Mouse (Mus musculus) neural tube, embryonic 12.5 days (tissue): ENCODE measurements around the gene Rbm34. TPM values are rescaled to one million over a fixed set of nuclear protein-coding genes. Genes with fewer than 3 reads are reported as not detected.
A peak's percentile ranks its signal among the peaks of the same experiment; 100 is the strongest.
"Not testable (repeated sequence)": the region's sequence is repeated elsewhere in the genome, so short reads cannot be mapped to it uniquely, and the experiment has no call there.

Experiments
- ATAC-seq: fragments of 200-750 bp; cut with Nextera tagmentation; 2 replicates; pipeline ENCODE4 v1.8.0; 2017; ENCODE audit warnings: low read depth, mild to moderate bottlenecking, moderate TSS enrichment, moderate library complexity; ENCODE audit not compliant: low FRiP score
- H3K27ac ChIP-seq: fragments of 300-500 bp; sonication (generic); 2 replicates; pipeline ENCODE4 v1.5.1; 2016
- H3K27me3 ChIP-seq: fragments of 300-500 bp; sonication (generic); replicated peaks from 2 replicates; pipeline ENCODE4 v1.6.1; 2016; ENCODE audit warnings: mild to moderate bottlenecking
- H3K36me3 ChIP-seq: fragments of 300-500 bp; sonication (generic); 2 replicates; pipeline ENCODE4 v1.6.1; 2016; ENCODE audit warnings: mild to moderate bottlenecking
- H3K4me1 ChIP-seq: fragments of 300-500 bp; sonication (generic); 2 replicates; pipeline ENCODE4 v1.6.1; 2016
- H3K4me2 ChIP-seq: fragments of 300-500 bp; sonication (generic); replicated peaks from 2 replicates; pipeline ENCODE4 v1.6.1; 2016; ENCODE audit warnings: mild to moderate bottlenecking
- H3K4me3 ChIP-seq: fragments of 300-500 bp; sonication (generic); 2 replicates; pipeline ENCODE4 v1.5.1; 2016
- H3K9ac ChIP-seq: fragments of 300-500 bp; sonication (generic); 2 replicates; pipeline ENCODE4 v1.6.1; 2016; ENCODE audit warnings: mild to moderate bottlenecking
- H3K9me3 ChIP-seq: fragments of 300-500 bp; sonication (generic); 2 replicates; pipeline ENCODE4 v1.6.1; 2016; ENCODE audit warnings: mild to moderate bottlenecking
- WGBS: fragments of 180-500 bp; shearing (Covaris S2); methylation state at CpG from one replicate; pipeline ENCODE4 v1.1.7; 2016; 5-methylcytosine and 5-hydroxymethylcytosine counted together
- polyA plus RNA-seq: library from polyadenylated mRNA; unstranded; fragments of >200 nt; fragmentation: Nextera tagmentation; extraction: Ambion mirVana; gene quantifications from 2 replicates; pipeline ENCODE4 v1.2.1, GENCODE M21; 2016

Rbm34 gene
- polyA plus RNA-seq, 1 experiment from 2014 or later = 33.5 TPM

DNA sequence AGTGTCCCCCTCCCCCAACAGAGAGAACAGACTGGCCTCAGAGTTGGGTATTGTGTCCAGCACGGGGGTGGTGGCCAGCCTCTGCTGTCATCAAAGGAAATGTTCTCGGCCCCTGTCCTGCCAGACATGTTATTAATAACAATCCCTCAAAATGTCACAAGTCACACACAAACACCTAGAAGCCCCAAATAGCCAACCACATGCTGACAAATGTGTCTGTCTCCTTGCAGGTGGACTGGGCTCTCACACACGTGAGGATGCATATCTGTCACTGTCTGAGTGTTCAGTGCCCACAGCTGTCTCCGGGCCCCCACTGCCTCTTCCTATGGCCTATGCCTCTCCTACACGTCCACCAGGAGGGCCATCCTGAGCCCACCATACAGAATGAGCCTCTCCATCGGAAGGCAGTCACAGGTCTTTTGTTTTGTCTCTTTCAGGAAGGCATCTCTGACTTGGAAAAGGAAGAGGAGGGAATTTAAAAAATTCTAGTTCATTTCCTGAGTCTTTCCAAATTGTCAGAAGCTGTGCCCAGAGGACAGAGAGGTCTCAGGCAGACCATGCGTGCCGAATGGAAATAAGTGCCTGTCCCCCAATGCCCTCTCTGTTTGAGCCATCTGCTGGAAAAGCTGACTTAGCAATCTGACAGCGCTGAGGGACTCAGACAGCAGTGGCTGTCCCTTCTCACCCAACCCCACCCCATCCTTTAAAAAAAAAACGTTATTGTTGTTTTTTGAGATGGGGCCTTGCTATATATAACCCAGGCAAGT is 56.1 kb downstream of the Rbm34 start:
- no peak overlapping the region for H3K9ac ChIP-seq
- no peak overlapping the region for H3K27ac ChIP-seq
- no peak overlapping the region for H3K4me2 ChIP-seq
- no peaks in the 10 kb centered on the region for H3K9me3 ChIP-seq
- ATAC-seq = no peak
- no peaks in the 10 kb centered on the region for H3K27me3 ChIP-seq
- no peaks in the 10 kb centered on the region for H3K36me3 ChIP-seq
- H3K4me1 ChIP-seq = peaks cover 14% of the 10 kb centered on the region
- WGBS = 35% methylated on average over 10 of the region's 10 CpGs
- H3K4me3 ChIP-seq = no peak overlapping the region

DNA sequence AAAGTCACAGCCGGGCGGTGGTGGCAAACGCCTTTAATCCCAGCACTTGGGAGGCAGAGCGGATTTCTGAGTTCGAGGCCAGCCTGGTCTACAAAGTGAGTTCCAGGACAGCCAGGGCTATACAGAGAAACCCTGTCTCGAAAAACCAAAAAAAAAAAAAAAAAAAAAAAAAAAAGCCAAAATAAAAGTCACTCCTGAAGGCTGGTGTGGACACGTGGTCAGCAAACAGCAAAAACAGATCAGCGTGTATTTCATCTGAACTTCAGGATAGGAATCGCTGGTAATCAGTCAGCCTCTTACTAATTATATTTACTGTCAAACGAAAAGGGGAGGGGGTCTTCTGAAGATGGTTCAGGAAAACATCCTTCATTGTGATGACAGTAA is 56.8 kb downstream of the Rbm34 start:
- not testable (repeated sequence) for ATAC-seq, H3K27ac ChIP-seq, H3K4me2 ChIP-seq, H3K9me3 ChIP-seq, H3K27me3 ChIP-seq, H3K9ac ChIP-seq, H3K36me3 ChIP-seq, H3K4me3 ChIP-seq
- peaks cover 15% of the 10 kb centered on the region for H3K4me1 ChIP-seq
- WGBS = 73% methylated on average over 10 of the region's 10 CpGs

DNA sequence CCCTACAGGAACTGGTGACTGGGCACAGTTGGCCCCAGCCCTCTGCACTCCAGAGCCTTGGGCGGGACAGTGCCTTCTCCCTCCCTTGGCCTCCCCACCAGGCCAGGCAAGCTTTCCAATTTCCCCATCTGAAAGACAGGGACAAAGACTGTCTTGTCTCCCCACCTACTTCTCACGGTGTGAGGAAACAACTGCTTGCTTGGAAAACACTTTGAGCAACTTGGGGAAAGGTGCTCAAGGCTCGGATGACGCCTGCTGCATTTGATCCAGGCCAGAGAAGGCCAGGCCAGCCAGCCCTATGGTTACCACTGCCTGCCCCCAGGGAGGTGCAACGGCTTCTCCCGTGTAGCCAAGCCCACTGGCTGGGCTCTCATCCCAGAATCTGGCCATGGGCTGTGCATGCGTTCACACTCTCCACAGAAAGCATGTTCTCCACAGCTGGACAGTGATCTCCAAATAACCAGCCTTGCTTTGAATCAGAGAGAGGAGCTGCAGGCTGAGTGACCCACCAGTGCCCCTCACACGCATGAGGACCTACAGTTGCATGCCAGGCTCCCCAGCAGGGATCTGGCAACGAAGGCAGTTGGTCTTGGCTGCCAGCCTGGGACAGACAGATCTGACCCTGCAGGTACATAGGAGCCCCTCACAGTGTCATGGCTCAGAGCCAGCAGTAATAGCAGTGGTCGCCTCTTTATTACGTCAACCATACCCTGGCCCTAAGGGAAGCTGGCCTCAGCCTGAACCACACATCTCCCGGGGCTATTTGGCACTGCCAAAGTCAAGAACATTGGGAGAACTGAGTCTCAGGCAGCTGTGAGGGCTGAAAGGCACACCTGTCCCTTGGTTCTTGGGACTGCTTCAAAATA is 57.4 kb downstream of the Rbm34 start:
- no peak overlapping the region for H3K4me2 ChIP-seq
- H3K36me3 ChIP-seq = no peaks in the 10 kb centered on the region
- no peak overlapping the region for H3K27ac ChIP-seq
- WGBS = 55% methylated on average over 12 of the region's 12 CpGs
- no peak overlapping the region for H3K4me3 ChIP-seq
- H3K27me3 ChIP-seq = no peaks in the 10 kb centered on the region
- no peak overlapping the region for H3K9ac ChIP-seq
- no peaks in the 10 kb centered on the region for H3K9me3 ChIP-seq
- ATAC-seq = 0 out of 2 replicates have a peak, but pooled peaks have one; percentile 42
- peaks cover 20% of the 10 kb centered on the region for H3K4me1 ChIP-seq

GRCm38 (mm10) chr8:126909371-126909802 is 61.5 kb downstream of the Rbm34 start:
- WGBS = 70% methylated on average over 10 of the region's 10 CpGs
- no peak overlapping the region for H3K4me3 ChIP-seq

DNA sequence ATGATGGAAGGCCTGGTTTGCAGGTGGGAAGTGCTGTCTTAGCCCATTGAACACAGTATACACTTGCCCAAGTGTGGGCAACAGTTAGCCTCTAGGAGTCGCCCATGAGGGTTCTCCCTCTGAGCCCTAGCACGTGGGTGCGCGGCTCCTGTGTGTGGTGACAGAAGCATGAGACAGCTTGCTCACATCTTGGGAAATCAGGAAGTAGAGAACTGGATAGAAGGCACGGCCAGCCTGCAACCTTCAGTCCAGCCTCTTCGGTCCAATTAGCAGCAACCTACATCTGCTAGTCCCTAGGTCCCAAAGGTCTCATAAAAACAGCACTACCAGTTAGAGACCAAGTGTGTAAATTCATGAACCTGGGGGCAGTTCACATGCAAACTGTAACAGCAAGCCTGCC is 62.1 kb downstream of the Rbm34 start:
- WGBS = 79% methylated on average over 6 of the region's 6 CpGs

More at GRCm38 (mm10) chr8:126909371-126909802, 61.5 kb downstream of the Rbm34 start:
- Histone ChIP-seq H3K36me3 (no peaks in the 10 kb centered on the region), H3K27me3 (no peaks in the 10 kb centered on the region), H3K4me2 (no peak overlapping the region), H3K27ac (no peak overlapping the region), H3K4me1 (peaks cover 14% of the 10 kb centered on the region), H3K9me3 (no peaks in the 10 kb centered on the region), H3K9ac (no peak overlapping the region)
- ATAC-seq = no peak

GRCm38 (mm10) chr8:126907968-126908367 is 62.9 kb downstream of the Rbm34 start:
- no peak for ATAC-seq
- Histone ChIP-seq H3K4me1 (0 out of 2 replicates have a peak, but pooled peaks cover 6% of the 10 kb centered on the region), H3K4me3 (no peak overlapping the region), H3K36me3 (no peaks in the 10 kb centered on the region), H3K27me3 (peaks cover 4% of the 10 kb centered on the region; the same call in 1 of the 2 replicates), H3K27ac (no peak overlapping the region), H3K9me3 (no peaks in the 10 kb centered on the region), H3K4me2 (no peak overlapping the region), H3K9ac (no peak overlapping the region)
- WGBS = 81% methylated on average over 9 of the region's 9 CpGs

More for the DNA sequence above, 62.1 kb downstream of the Rbm34 start:
- H3K9ac ChIP-seq = no peak overlapping the region
- H3K9me3 ChIP-seq = no peaks in the 10 kb centered on the region
- H3K4me3 ChIP-seq = no peak overlapping the region
- no peak overlapping the region for H3K4me2 ChIP-seq
- no peaks in the 10 kb centered on the region for H3K36me3 ChIP-seq
- peaks cover 4% of the 10 kb centered on the region; the same call in 1 of the 2 replicates for H3K27me3 ChIP-seq
- no peak for ATAC-seq
- H3K27ac ChIP-seq = no peak overlapping the region
- H3K4me1 ChIP-seq = peaks cover 12% of the 10 kb centered on the region

GRCm38 (mm10) chr8:126907374-126907773 is 63.5 kb downstream of the Rbm34 start:
- Histone ChIP-seq H3K9me3 (no peaks in the 10 kb centered on the region), H3K4me2 (no peak overlapping the region), H3K36me3 (no peaks in the 10 kb centered on the region), H3K4me3 (no peak overlapping the region), H3K9ac (no peak overlapping the region), H3K4me1 (0 out of 2 replicates have a peak, but pooled peaks cover 6% of the 10 kb centered on the region), H3K27me3 (peaks cover 4% of the 10 kb centered on the region; the same call in 1 of the 2 replicates), H3K27ac (no peak overlapping the region)
- WGBS = 79% methylated on average over 3 of the region's 3 CpGs
- ATAC-seq = no peak

GRCm38 (mm10) chr8:126905387-126905786 is 65.5 kb downstream of the Rbm34 start:
- H3K4me3 ChIP-seq = no peak overlapping the region
- no peak overlapping the region for H3K9ac ChIP-seq
- no peak overlapping the region for H3K4me2 ChIP-seq
- H3K9me3 ChIP-seq = no peaks in the 10 kb centered on the region
- H3K4me1 ChIP-seq = 0 out of 2 replicates have a peak, but pooled peaks cover 6% of the 10 kb centered on the region
- WGBS = 94% methylated on average over 3 of the region's 3 CpGs
- no peaks in the 10 kb centered on the region for H3K36me3 ChIP-seq
- H3K27ac ChIP-seq = no peak overlapping the region
- ATAC-seq = no peak
- H3K27me3 ChIP-seq = peaks cover 4% of the 10 kb centered on the region; the same call in 1 of the 2 replicates

- Histone ChIP-seq H3K27me3 (peaks cover 4% of the 10 kb centered on the region; the same call in 1 of the 2 replicates), H3K4me3 (no peak overlapping the region), H3K4me2 (no peak overlapping the region), H3K4me1 (0 out of 2 replicates have a peak, but pooled peaks cover 3% of the 10 kb centered on the region), H3K27ac (no peak overlapping the region), H3K9me3 (no peaks in the 10 kb centered on the region), H3K9ac (no peak overlapping the region), H3K36me3 (no peaks in the 10 kb centered on the region)
- no peak for ATAC-seq
- 91% methylated on average over 9 of the region's 9 CpGs for WGBS
These were observed 66.9 kb downstream of the Rbm34 start for GRCm38 (mm10) chr8:126903927-126904326.

GRCm38 (mm10) chr8:126903224-126903895 is 67.5 kb downstream of the Rbm34 start:
- peaks cover 4% of the 10 kb centered on the region; the same call in 1 of the 2 replicates for H3K27me3 ChIP-seq
- ATAC-seq = no peak

DNA sequence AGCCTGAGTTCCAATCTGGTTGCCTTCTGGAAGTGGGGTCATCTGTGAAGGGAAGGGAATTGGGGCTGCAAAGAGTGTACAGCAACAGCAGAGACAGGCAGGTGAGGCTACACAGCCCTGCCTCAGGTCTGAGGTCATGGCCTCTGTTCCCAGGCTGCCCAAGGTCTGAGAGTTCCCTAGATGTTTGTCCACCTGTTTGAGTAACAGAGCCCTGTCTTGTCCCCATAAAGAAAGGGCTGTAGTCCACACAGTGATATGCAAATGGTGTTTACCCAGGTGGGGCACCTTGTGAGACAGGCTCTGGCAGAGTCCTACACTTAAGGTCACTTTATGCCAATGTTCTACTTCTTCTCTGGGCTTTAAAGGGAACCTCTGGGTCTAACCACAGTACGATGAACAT is 69.3 kb downstream of the Rbm34 start:
- no peak overlapping the region for H3K9ac ChIP-seq
- 87% methylated on average over 1 of the region's 1 CpGs for whole genome bisulfite sequencing
- no peak overlapping the region for H3K27ac ChIP-seq
- no peak for ATAC-seq
- H3K4me2 ChIP-seq = no peak overlapping the region
- H3K4me3 ChIP-seq = no peak overlapping the region
- H3K36me3 ChIP-seq = no peaks in the 10 kb centered on the region
- H3K27me3 ChIP-seq = peaks cover 4% of the 10 kb centered on the region; the same call in 1 of the 2 replicates
- no peaks in the 10 kb centered on the region for H3K9me3 ChIP-seq
- no peaks in the 10 kb centered on the region for H3K4me1 ChIP-seq

More at GRCm38 (mm10) chr8:126903224-126903895, 67.5 kb downstream of the Rbm34 start:
- Histone ChIP-seq H3K4me2 (no peak overlapping the region), H3K27ac (no peak overlapping the region), H3K4me3 (no peak overlapping the region), H3K9me3 (no peaks in the 10 kb centered on the region), H3K36me3 (no peaks in the 10 kb centered on the region), H3K9ac (no peak overlapping the region), H3K4me1 (no peaks in the 10 kb centered on the region)
- WGBS = 72% methylated on average over 9 of the region's 9 CpGs
